Mouse (Mus musculus): ENCODE data around the gene Gm26661.

The Gm26661 gene

DNA sequence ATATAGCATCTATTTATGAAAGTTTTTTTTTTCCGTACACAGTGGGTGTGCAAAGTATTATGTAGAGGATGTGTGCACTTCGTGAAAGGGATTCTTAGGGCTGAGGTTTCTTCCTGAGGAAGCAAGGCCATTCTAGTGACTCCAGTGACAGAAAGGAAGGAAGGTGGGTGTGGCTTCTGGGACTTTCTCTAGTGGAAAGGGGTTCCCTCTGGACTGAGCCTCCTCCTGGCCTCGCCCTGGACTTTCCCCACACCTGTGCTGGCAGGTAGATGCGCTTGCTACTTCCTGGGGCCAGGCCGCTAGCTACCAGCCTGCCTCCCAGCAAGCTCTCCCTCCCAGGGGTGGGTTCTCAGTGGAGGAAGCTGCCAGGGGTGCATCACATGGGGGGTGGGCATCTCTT lies 28.1 kb downstream of the Gm26661 start:
- no peak for DNase-seq (ENCODE audit: low spot score in 2 of 2)

DNA sequence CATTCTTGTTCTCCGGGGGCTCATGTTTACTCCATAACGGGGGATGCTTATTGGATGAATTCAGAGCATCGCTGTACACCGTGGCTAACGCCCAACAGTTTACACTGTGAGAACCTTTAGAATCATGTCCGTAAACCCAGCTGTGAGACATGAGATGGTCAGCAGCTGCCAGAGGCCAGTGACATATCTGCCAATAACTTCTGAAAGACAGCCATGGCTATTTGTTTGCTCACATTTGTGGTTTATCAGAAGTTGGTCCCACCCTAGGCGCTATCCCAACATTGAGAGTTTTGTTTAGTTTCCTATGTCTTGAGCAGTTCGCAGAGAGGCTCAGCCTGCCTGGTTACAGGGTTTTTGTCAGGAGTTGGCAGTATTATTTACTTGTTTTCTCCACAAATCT lies 30.0 kb downstream of the Gm26661 start:
- no peak for DNase-seq (ENCODE audit: low spot score in 2 of 2)

DNA sequence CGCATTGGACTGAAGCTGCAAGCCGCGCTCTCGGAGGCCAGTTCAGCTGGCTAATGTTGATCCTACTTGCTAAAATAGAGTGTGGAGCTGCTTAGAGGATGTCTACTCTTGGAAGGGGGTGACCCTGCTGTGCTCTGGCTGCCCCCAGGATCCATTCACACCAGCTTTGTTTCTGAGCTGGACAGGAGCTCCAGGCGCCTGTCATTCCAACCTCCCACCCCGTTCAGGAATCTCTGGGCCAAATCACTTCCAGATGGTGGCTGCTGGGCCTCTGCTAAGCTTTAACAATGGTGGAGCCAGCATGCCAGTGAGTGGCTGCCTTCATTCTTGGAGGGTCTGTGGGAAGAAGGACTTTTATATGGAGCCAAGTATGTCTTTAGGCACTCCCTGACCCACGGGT lies 31.3 kb downstream of the Gm26661 start:
- no peak for DNase-seq (ENCODE audit: low spot score in 2 of 2)

DNA sequence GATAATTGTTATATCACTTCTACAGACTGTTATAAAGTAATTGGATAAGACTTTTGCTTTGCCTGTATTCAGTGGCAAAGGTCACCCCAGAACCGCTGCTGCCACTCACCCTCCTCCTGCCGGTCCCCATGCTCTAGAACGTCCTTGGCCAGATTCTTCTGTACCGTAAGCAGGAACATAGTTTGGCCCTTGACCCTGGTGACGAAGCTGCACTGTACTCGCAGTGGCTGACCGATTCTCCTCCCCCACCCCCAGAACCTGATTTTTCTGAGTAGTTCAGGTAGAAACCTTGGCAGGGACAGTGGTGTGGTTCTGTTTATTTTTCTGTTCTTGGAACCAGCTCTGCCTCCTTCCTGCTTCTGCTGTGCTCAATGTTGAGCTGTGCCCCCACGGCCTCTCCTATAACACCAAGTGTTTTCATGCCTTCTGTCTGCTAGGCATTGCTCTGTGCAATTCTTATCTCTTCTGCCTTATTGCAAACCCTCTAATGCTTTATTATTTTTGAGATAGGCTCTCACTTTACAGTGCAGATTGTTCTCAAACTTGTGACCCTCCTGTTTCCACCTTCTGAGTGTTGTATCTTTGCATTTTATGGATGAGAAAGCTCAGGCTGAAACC lies 33.4 kb downstream of the Gm26661 start:
- peak; percentile 37 to 39 for DNase-seq (ENCODE audit: low spot score in 2 of 2)

DNA sequence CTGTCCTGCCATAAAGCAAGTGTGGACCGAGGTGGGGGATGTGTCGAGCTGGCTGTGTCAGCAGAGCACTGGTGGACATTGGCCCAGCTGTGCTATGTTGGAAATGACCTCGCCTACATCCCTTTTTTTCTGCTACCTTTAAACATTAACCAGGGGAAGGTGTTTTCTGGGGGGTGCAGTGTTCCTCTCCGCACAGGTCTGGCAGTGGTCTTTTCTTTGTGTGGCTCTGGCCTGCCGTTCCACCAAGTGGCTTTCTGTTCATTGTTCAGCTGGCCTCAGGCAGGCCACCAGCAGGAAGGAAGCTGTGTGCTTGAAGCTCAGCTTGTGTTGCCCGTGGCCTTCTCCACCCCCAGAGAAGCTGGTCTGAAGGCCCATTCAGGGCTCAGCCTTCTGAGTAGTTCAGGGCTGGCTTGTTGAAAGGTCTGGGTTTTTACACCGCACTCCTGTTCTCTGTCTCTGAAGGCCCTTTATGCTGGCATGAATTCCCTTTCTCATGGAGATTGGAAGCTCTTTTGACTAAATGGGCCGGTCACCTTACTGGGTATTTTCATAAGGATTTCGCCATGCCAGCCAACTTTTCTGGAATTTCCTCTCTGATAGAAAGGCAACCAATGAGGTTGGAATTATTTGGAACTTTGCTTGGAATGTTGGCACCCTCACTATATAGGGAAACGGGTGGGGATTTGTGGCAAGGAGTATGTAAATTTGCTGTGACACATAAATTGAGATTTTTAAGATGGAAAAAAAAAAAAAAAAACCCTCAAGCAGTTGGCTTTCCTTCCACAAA lies 35.0 kb downstream of the Gm26661 start:
- no peak for DNase-seq (ENCODE audit: low spot score in 2 of 2)

DNA sequence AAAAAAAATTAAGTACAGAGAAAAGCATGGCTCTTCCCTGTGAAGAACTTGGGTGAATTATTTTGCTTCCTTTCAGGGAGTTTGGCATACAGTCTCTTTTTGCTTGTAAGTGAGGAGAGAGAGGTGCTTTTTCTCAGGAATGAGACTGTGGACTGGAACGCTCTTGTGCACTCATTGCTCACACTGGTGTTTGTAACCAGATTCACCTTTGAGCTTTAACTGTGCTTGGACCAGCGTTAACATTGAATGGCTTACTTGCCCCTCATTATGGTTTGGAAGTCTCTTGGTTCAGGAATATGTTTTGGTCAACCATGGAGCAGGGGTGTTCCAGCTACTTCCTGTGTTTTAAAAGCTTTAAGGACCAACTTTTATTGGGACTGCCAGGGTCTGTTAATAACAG lies 37.8 kb downstream of the Gm26661 start:
- no peak for DNase-seq (ENCODE audit: low spot score in 2 of 2)

DNA sequence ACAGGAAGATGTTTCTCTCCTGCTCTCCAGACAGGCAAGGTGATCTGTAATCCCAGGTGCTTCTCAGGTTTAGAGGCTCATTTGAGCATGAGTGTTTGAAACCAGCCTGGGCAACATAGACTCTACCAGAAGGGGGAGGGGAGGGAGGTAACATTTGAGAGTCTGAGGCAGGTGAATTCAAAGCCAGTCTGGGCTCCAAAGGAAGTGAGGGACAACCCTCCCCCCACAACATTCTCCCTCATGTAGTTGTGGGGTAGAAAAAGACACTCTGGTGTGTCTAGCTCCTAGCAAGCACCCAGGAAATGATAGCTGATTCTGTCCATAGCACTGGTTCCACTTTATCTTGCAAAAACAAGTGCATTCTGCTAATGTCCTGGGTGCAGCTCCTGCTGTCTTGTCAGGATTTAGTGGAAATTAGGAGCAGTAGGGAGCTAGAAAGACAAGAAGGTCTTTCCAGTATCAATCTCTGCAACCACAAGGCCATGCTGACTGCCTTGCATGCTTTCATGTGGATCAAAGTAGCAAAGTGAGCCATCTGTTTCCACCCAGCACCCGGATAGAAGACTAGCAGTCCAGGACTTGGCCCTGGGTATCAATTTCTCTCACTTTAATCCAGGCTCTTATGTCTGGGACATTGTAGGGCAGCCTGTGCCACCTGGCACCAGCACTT lies 40.5 kb downstream of the Gm26661 start:
- DNase-seq (ENCODE audit: low spot score in 2 of 2), result no peak

DNA sequence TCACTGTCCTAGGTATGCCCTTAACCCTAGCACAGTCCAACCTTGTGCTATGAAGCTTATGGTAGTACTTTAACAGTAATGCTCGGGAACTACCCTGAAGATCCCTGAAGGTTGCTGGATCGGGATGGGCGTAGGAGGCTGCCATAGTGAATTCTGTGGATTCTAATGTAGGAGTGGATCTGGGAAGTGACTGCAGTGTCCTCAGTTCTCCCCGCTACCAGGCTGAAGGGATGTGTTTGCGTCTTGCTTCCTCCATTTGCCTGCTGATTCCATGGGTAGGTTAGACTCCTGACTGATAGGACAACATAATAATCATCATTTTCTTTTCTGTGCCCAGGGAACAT lies 41.0 kb downstream of the Gm26661 start:
- DNase-seq (ENCODE audit: low spot score in 2 of 2), result no peak

DNA sequence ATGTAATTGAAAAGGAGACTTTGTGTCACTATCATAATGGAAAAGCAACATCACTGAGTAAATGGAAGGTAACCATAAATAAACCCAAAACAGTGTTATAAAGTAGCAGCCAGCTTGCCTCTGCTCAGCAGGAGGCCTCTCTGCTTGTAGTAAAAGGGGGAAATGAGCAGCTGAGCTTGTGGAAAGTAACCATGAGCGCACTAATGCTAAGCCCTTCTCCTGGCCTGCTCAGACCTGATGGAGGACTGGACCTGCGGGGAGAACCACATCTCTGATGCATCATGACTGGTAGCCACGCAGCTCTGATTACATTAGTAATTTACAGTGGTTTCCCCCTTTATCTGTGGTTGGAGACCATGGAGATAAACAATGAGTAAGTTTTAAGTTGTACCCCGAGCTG lies 42.1 kb downstream of the Gm26661 start:
- no peak for DNase-seq (ENCODE audit: low spot score in 2 of 2)

DNA sequence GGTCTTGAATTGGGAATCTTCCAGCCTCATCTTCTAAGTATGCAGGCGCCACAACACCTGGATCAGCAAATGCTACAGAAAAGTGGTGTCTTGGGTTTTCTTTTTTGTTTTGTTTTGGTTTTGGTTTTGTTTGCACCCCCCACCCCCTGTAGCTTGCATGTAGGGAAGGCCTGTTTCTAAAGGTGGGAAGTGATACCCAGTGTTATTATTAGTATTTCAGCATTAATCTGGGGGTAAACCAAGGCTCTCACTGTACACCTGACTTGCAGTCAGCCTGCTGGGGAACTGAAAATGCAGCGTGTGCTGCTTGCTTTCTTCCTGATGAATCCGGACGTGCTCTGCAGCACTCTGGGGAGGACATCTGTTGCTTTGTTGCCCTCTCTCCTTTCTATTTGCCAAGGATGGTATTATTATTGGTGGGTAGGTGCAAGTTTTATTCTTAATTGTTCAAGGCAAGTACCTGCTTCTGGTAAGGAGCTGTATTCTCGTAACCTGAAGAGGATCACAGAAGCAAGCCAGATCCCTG lies 47.2 kb downstream of the Gm26661 start:
- no peak for DNase-seq (ENCODE audit: low spot score in 2 of 2)

DNA sequence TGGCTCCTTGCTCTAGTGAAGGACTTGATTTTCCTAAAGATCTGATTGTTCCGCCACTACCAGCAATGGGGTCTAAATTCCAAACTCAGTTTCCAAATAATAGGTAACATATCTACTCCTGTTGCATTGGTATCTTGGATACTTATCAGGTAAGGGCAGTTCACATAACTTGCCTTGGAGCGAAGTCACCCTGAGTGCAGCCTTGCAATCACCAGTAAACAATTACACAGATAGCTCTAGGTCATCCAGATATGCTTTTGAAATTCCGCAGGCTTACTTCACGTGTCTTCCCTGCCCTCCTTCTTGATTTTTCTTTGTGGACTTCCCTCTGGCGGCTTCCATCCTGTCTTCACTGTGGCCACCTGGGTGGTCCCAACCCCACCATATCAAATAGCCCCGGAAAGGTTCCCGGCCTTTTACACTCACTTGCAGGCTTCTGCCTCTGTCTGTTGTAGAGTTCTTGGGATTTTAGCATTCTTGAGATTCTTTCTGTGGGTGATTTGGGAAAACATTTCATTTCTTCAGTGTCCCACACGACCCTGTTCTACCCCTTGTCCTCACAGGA lies 48.6 kb downstream of the Gm26661 start:
- no peak for DNase-seq (ENCODE audit: low spot score in 2 of 2)

Measured in urinary bladder, postnatal 36 days (tissue).